Comparison of ENCODE assay signal across 8 mouse cellular contexts in the genomic region with DNA sequence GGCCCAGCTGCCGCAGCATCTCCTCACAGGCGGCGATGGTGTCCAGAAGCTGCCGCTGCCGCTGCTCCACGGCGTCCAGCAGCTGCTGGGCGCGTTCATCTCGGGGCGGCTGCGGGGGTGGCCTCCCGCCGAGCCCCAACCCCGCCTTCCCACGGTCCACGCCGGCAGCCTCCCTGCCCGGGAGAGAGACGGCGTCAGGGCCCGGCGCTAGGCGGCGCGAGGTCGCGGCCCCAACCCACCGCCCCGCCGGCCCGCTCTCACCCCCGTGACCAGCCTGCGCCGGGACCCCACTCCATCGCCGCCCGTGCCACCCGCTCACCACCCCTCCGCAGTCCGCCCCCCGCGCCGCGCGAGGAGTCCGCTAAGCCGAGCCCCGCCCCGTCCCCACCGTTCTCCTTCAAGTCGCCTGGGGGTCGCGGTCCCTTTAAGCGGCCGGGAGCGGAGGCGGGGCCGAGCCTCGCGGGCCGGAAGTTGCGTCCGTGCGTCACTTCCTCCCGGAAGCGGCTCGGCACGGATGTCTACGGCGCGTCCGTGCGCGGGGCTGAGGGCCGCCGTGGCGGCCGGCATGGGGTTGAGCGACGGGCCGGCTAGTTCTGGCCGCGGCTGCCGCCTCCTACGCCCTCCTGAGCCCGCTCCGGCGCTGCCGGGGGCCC. TPM values are rescaled to one million over a fixed set of nuclear protein-coding genes. Genes with fewer than 3 reads are reported as not detected.
DNase-seq lines count a peak whose midpoint lies in the region; ATAC-seq lines count a peak whose summit lies in the region.

A gene (plus strand): TSS at position 419 of the 653 bp plus-strand sequence.

- peaks cover 20% of the 10 kb centered on the region for H3K36me3 ChIP-seq in intestine, embryonic 14.5 days (ENCODE audit: control insufficient read depth, insufficient read depth, low read length)

- H3K9ac ChIP-seq in intestine, embryonic 14.5 days (ENCODE audit: low read length): peak within 1 kb of the TSS; percentile 88

- H3K27me3 ChIP-seq in intestine, embryonic 14.5 days (replicated peaks; ENCODE audit: control insufficient read depth, insufficient read depth, low read length): no peaks in the 10 kb centered on the region

- H3K4me1 ChIP-seq in intestine, embryonic 14.5 days (replicated peaks; ENCODE audit: control insufficient read depth, insufficient read depth, low read length): peaks cover 16% of the 10 kb centered on the region

- H3K4me2 ChIP-seq in intestine, embryonic 14.5 days (ENCODE audit: low read length): peak within 1 kb of the TSS; percentile 89

- no peaks in the 10 kb centered on the region for H3K9me3 ChIP-seq in intestine, embryonic 14.5 days (ENCODE audit: control insufficient read depth, low read length)

- under 1% methylated on average over 58 of the region's 90 CpGs for WGBS in intestine, embryonic 14.5 days

- H3K4me3 ChIP-seq in intestine, embryonic 14.5 days (ENCODE audit: low read depth, low read length): peak within 1 kb of the TSS; percentile 90

- ATAC-seq in intestine, embryonic 14.5 days (replicated peaks; ENCODE audit: low FRiP score, low TSS enrichment, low read depth): peak; percentile 96

- H3K27ac ChIP-seq in intestine, embryonic 14.5 days (ENCODE audit: low read depth): peak within 1 kb of the TSS; percentile 91

- DNase-seq in adrenal gland, adult (ENCODE audit: inconsistent age in 2 of 2, low spot score in 1 of 2): peak; percentile 96 to 98
- peak; percentile 96 for DNase-seq in embryo, embryonic 10.5 days (ENCODE audit: low spot score)
- peak; percentile 92 for DNase-seq in gastrocnemius, postnatal 25 days
- DNase-seq in intestine, embryonic 14.5 days (ENCODE audit: low spot score): peak; percentile 94
- peak; percentile 93 to 95 for DNase-seq in left cerebral cortex, postnatal 14 days (ENCODE audit: low spot score in 2 of 2)
- DNase-seq in mesoderm, embryonic 11.5 days (ENCODE audit: low read depth, low spot score): peak; percentile 95
- DNase-seq in right cerebral cortex, postnatal 36 days (ENCODE audit: low spot score in 2 of 2): peak; percentile 92
- peak; percentile 93 for DNase-seq in yolk sac, embryonic 10.5 days (ENCODE audit: low spot score)

- intact Hi-C loops in left cerebral cortex, postnatal 14 days (cut with DNase I): no loop called here

RNA-seq across cellular contexts. Expression of the gene that starts here (rescaled TPM):
- 10 to 100 TPM in 1 of 2 experiments, 1 to 10 TPM in 1; 6.4 to 10.9 TPM for total RNA-seq in gastrocnemius, postnatal 25 days (2021)
- polyA plus RNA-seq in intestine, embryonic 14.5 days (2014; fragmentation: Nextera tagmentation; extraction: Ambion mirVana): 41.6 and 41.7 TPM in 2 replicates
- total RNA-seq in left cerebral cortex, postnatal 14 days (2021): 10 to 100 TPM; 29.6 to 29.7 TPM

Comparison
In these comparisons a context has a peak if more than half of its experiments do, and no peak if none do; other contexts are left out.
1. Peak in every context shown above with its lines: DNase-seq, ATAC-seq, H3K4me3 ChIP-seq and H3K27ac ChIP-seq.